Mouse (Mus musculus) limb, embryonic 15.5 days (tissue): ENCODE results near the gene Naa15. TPM values are rescaled to one million over a fixed set of nuclear protein-coding genes. Genes with fewer than 3 reads are reported as not detected.

Experiments used
- ATAC-seq: fragments of 200-750 bp; cut with Nextera tagmentation; 2 replicates; pipeline ENCODE4 v1.8.0; 2017; ENCODE audit warnings: low read depth, moderate TSS enrichment; ENCODE audit not compliant: insufficient number of reproducible peaks, low FRiP score, low TSS enrichment
- H3K27ac ChIP-seq: fragments of 300-500 bp; sonication (generic); 2 replicates; pipeline ENCODE4 v1.5.1; 2015; ENCODE audit warnings: moderate library complexity, mild to moderate bottlenecking, inconsistent platforms
- H3K27me3 ChIP-seq: fragments of 300-500 bp; sonication (generic); 2 replicates; pipeline ENCODE4 v1.6.1; 2015; ENCODE audit warnings: inconsistent platforms
- H3K36me3 ChIP-seq: fragments of 300-500 bp; sonication (generic); 2 replicates; pipeline ENCODE4 v1.6.1; 2015; ENCODE audit warnings: inconsistent platforms
- H3K4me1 ChIP-seq: fragments of 300-500 bp; sonication (generic); 2 replicates; pipeline ENCODE4 v1.6.1; 2015; ENCODE audit warnings: inconsistent platforms
- H3K4me2 ChIP-seq: fragments of 300-500 bp; sonication (generic); 2 replicates; pipeline ENCODE4 v1.6.1; 2015; ENCODE audit warnings: mild to moderate bottlenecking, inconsistent platforms
- H3K4me3 ChIP-seq: fragments of 300-500 bp; sonication (generic); 2 replicates; pipeline ENCODE4 v1.5.1; 2015; ENCODE audit warnings: mild to moderate bottlenecking, inconsistent platforms
- H3K9ac ChIP-seq: fragments of 300-500 bp; sonication (generic); 2 replicates; pipeline ENCODE4 v1.6.1; 2015; ENCODE audit warnings: inconsistent platforms
- H3K9me3 ChIP-seq: fragments of 300-500 bp; sonication (generic); 2 replicates; pipeline ENCODE4 v1.6.1; 2016; ENCODE audit warnings: inconsistent platforms
- WGBS: fragments of 180-500 bp; shearing (Covaris S2); methylation state at CpG from one replicate; pipeline ENCODE4 v1.1.7; 2015; 5-methylcytosine and 5-hydroxymethylcytosine counted together
- polyA plus RNA-seq: library from polyadenylated mRNA; unstranded; fragments of >200 nt; fragmentation: Nextera tagmentation; extraction: Ambion mirVana; gene quantifications from 2 replicates; pipeline ENCODE4 v1.2.1, GENCODE M21; 2015

Gene Naa15
- polyA plus RNA-seq, 1 experiment from 2014 or later = 46.5 TPM

DNA sequence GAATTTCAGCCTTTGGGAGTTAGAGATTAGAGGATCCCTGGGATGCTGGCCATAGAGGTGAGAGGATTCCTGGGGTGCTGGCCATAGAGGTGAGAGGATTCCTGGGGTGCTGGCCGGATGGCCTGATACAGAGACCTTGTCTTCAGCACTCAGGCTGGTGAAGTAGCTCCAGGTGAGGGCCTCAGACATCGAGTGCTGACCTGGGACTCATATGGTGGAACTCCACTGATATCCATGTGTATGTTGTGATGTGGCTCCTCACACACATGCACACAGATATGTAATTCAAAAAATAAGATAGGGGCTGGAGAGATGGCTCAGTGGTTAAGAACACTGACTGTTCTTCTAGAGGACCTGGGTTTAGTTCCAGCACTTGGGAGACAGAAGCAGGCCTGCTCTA is 64.9 kb downstream of the Naa15 start:
- peaks cover 11% of the 10 kb centered on the region; the same call in 1 of the 2 replicates for H3K4me1 ChIP-seq
- H3K4me3 ChIP-seq = no peak overlapping the region
- no peak overlapping the region for H3K9ac ChIP-seq
- no peak overlapping the region for H3K4me2 ChIP-seq
- H3K36me3 ChIP-seq = no peaks in the 10 kb centered on the region
- H3K27ac ChIP-seq = no peak overlapping the region
- 49% methylated on average over 2 of the region's 2 CpGs for WGBS
- no peaks in the 10 kb centered on the region for H3K27me3 ChIP-seq
- no peak for ATAC-seq
- H3K9me3 ChIP-seq = no peaks in the 10 kb centered on the region

DNA sequence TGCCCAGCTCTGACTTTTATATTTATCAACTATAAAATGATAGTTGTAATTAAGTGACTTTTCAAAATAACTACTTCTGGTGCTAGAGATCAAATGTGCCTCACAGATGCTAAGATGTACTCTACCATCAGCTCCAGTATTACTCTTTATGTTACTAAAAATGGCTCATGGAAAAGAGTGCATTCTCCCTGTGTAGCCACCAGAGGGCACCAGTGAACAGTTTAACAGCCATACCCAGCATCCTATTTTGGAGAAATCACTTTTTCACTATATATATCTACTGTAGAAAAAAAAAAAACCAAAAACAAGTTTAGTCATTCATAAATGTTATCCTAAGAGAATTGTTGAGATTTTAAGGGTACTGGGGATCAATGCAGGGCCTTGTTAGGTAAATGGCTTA is 66.1 kb downstream of the Naa15 start:
- H3K4me3 ChIP-seq = no peak overlapping the region
- H3K4me2 ChIP-seq = no peak overlapping the region
- H3K9me3 ChIP-seq = no peaks in the 10 kb centered on the region
- H3K27ac ChIP-seq = no peak overlapping the region
- peaks cover 22% of the 10 kb centered on the region; the same call in 1 of the 2 replicates for H3K4me1 ChIP-seq
- no peaks in the 10 kb centered on the region for H3K27me3 ChIP-seq
- H3K36me3 ChIP-seq = no peaks in the 10 kb centered on the region
- no peak overlapping the region for H3K9ac ChIP-seq
- no peak for ATAC-seq

DNA sequence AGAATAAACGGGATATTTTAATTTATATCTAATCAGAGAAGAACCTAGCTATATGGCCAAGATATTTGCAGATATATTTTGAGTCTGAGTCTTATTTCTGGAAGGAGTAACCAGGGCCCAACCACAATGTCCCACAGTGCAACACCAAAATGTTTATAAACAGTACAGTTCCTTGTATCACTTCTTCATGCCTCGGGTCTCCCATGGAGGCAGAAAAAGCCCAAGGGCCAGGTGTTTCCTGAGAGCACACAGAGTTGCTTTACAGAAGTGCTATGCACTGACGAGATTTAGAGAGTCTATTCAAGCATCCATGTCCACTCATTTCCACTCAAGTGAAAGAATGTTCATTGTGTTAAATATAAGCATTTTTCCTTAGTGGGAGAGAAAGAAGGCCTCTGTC is 66.9 kb downstream of the Naa15 start:
- no peak for ATAC-seq
- Histone ChIP-seq H3K9me3 (no peaks in the 10 kb centered on the region), H3K4me2 (no peak overlapping the region), H3K36me3 (no peaks in the 10 kb centered on the region), H3K4me1 (peaks cover 27% of the 10 kb centered on the region; the same call in 1 of the 2 replicates), H3K27me3 (no peaks in the 10 kb centered on the region), H3K4me3 (no peak overlapping the region), H3K9ac (no peak overlapping the region), H3K27ac (no peak overlapping the region)
- 53% methylated on average over 3 of the region's 3 CpGs for WGBS

DNA sequence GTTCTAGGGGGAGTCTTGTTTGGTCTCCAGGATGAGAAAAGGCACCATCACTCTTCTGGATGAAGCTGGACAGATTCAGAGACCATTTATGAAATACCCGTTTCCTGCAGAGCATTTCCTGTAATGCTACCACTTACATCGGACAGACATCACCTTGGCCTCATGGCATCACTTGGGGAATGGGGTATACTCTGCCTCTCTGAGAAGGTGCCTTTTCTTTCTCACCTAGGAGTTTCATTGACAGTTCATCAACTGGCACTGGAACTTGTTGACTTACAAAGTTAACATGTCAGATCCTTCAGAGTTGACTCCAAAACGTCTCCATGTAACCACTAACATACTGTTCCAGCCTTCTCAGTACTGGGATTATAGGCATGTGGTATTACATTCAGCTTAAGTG is 67.8 kb downstream of the Naa15 start:
- no peaks in the 10 kb centered on the region for H3K27me3 ChIP-seq
- peak overlapping the region; percentile 80; the same call in 1 of the 2 replicates for H3K9ac ChIP-seq
- no peaks in the 10 kb centered on the region for H3K36me3 ChIP-seq
- H3K4me3 ChIP-seq = peak overlapping the region; percentile 85; the same call in 1 of the 2 replicates
- 66% methylated on average over 3 of the region's 3 CpGs for WGBS
- no peak overlapping the region; the same call in 1 of the 2 replicates for H3K27ac ChIP-seq
- no peaks in the 10 kb centered on the region for H3K9me3 ChIP-seq
- H3K4me1 ChIP-seq = peaks cover 27% of the 10 kb centered on the region; the same call in 1 of the 2 replicates
- ATAC-seq = no peak
- H3K4me2 ChIP-seq = peak overlapping the region; percentile 58

DNA sequence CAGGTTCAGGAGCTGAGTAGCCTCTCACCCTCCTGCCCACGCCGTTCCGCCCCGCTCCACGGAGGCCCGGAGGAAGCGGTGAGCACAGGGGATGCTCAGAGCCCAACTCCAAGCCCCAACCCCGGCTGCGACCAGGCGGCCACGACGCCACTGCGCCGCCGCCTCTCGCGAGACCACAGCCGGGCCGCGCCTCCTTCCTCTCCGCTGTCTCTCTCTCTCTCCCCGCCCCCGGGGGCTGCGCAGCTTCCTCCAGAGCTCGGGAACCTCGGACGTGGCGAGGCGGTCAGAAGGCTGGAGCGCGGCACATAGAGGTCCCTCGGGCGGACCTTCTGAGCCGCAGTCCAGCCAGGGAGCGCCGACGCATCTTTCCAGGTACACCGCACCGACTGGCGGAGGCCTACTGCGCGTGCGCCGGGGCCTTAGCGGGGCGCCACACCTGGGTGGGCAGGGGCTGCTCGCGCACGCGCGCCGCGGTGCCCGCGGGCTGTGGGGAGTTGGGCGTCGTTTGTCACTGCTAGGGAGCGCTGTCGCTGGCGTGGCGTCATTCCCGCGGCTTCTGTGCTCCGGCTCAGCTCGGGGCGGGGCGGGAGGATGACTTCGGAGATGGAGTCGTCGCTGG is 68.9 kb downstream of the Naa15 start, which contains the start of gene Rab33b:
TSS of gene Rab33b (plus strand) at position 180 of the 619 bp plus-strand sequence.
- peak; percentile 96 for ATAC-seq
- H3K9ac ChIP-seq = peak within 1 kb of the TSS; percentile 80
- under 1% methylated on average over 64 of the region's 70 CpGs for WGBS
- H3K9me3 ChIP-seq = no peaks in the 10 kb centered on the region
- peak within 1 kb of the TSS; percentile 58 for H3K4me2 ChIP-seq
- no peaks in the 10 kb centered on the region for H3K36me3 ChIP-seq
- peak within 1 kb of the TSS; percentile 96 for H3K27ac ChIP-seq
- H3K4me3 ChIP-seq = peak within 1 kb of the TSS; percentile 85
- H3K4me1 ChIP-seq = peaks cover 27% of the 10 kb centered on the region; the same call in 1 of the 2 replicates
- H3K27me3 ChIP-seq = no peaks in the 10 kb centered on the region

DNA sequence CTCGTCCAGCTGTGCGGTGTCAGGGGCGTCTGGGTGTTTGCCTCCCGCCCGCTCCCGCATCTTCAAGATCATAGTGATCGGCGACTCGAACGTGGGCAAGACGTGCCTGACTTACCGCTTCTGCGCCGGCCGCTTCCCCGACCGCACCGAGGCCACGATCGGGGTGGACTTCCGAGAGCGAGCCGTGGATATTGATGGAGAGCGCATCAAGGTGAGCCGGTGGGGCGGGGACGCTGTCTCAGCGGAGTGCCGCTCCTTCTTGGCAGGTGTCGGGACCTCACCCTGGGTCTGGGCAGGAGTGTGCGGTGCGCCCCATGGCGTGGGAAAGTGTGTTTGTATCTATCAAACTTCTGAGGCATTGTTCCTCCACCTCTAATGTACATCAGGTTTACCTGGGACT is 69.4 kb downstream of the Naa15 start:
- no peaks in the 10 kb centered on the region for H3K36me3 ChIP-seq
- peak overlapping the region; percentile 96 for H3K27ac ChIP-seq
- WGBS = under 1% methylated on average over 33 of the region's 33 CpGs
- peaks cover 27% of the 10 kb centered on the region; the same call in 1 of the 2 replicates for H3K4me1 ChIP-seq
- peak overlapping the region; percentile 85 for H3K4me3 ChIP-seq
- no peaks in the 10 kb centered on the region for H3K9me3 ChIP-seq
- H3K9ac ChIP-seq = peak overlapping the region; percentile 80
- no peak for ATAC-seq
- no peaks in the 10 kb centered on the region for H3K27me3 ChIP-seq
- H3K4me2 ChIP-seq = peak overlapping the region; percentile 58

DNA sequence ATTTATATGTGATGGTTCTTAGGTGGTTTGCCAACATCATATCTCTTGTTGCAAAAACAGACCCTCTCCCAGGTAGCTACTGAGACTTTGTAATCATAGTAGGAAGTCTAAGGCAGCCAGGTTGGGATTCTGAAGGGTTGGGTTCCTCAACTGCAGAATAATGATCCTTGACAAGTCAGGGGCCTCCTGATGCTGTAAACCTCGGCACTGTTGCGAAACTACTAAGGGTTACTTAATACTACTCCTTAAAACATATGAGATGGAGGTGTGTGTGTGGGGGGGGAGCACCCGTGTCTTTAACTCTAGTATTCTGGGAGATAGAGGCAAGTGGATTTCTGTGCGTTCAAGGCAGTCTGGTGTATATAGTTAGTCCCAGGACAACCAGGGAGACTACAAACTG is 70.4 kb downstream of the Naa15 start:
- no peak for ATAC-seq
- H3K9me3 ChIP-seq = no peaks in the 10 kb centered on the region
- no peak overlapping the region for H3K27ac ChIP-seq
- no peaks in the 10 kb centered on the region for H3K27me3 ChIP-seq
- peaks cover 27% of the 10 kb centered on the region; the same call in 1 of the 2 replicates for H3K4me1 ChIP-seq
- no peak overlapping the region for H3K9ac ChIP-seq
- 37% methylated on average over 4 of the region's 4 CpGs for WGBS
- no peaks in the 10 kb centered on the region for H3K36me3 ChIP-seq
- peak overlapping the region; percentile 85 for H3K4me3 ChIP-seq
- H3K4me2 ChIP-seq = peak overlapping the region; percentile 58

DNA sequence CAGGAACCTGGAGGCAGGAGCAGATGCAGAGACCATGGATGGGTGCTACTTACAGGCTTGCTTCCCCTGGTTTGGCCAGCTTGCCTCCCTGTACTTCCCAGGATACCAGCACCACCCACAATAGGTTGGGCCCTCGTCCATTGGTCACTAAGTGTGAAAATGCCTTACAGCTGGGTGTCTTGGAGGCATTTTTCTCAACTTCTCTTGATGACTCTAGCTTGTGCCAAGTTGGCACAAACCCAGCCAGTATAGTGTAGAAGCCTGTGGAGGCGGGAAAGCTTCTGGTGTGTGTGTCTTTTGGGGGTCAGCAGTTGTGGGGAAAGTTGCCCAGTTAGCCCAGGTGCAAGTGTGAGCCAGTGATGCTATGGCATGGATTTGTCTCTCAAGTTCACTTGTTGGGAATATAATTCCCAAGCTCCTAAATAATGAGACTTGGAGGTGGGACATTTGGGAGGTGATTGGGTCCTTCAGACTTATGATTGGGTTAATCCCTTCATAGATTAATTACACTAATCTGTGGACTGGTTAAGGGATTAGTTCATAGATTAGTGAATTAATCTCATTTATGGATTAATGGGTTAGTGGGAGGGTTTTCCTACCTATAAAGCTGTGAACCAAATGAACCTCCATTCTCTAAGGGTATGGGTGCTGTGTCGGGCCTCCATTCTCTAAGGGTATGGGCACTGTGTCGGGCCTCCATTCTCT is 71.7 kb downstream of the Naa15 start:
- 81% methylated on average over 4 of the region's 4 CpGs for WGBS
- Histone ChIP-seq H3K27me3 (no peaks in the 10 kb centered on the region), H3K9ac (no peak overlapping the region), H3K4me3 (no peak overlapping the region), H3K36me3 (no peaks in the 10 kb centered on the region), H3K4me2 (no peak overlapping the region), H3K27ac (no peak overlapping the region), H3K4me1 (peaks cover 27% of the 10 kb centered on the region; the same call in 1 of the 2 replicates), H3K9me3 (no peaks in the 10 kb centered on the region)
- no peak for ATAC-seq

DNA sequence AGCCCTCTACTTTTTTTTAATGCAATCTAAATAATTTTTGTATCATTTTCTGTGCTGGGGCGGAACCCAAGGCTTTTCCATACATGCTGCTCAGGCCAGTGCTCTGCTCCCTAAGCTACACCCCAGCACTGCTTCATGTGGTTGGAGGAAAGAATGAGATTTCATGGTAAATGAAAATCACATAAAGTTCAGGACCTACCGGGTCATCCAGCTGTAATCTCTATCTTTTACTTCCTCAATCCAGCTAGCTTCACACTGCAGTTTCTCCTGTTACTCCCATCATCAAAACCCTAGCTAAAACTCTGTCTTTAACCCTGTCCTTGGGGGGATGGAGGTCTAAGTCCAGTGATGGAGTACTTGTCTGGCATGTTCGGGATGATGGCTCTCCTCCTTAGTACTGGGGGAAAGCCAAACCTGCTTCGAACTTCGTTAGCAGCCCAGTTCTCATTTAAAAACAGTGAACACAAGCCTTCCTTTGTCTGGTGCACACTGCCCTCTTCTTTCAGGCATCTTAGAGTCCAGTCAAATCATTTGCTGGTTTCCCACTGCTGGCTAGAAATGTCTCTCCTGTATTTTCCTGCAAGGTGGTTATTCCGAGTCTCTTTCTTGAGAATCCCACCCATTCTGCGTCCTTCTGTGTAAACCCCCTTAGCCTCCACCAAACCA is 75.3 kb downstream of the Naa15 start:
- Histone ChIP-seq H3K27ac (peak overlapping the region; percentile 54; the same call in 1 of the 2 replicates), H3K27me3 (no peaks in the 10 kb centered on the region), H3K9ac (no peak overlapping the region), H3K4me1 (peaks cover 14% of the 10 kb centered on the region; the same call in 1 of the 2 replicates), H3K9me3 (no peaks in the 10 kb centered on the region), H3K36me3 (peaks cover 15% of the 10 kb centered on the region), H3K4me2 (no peak overlapping the region), H3K4me3 (no peak overlapping the region)
- no peak for ATAC-seq
- 77% methylated on average over 7 of the region's 7 CpGs for WGBS

DNA sequence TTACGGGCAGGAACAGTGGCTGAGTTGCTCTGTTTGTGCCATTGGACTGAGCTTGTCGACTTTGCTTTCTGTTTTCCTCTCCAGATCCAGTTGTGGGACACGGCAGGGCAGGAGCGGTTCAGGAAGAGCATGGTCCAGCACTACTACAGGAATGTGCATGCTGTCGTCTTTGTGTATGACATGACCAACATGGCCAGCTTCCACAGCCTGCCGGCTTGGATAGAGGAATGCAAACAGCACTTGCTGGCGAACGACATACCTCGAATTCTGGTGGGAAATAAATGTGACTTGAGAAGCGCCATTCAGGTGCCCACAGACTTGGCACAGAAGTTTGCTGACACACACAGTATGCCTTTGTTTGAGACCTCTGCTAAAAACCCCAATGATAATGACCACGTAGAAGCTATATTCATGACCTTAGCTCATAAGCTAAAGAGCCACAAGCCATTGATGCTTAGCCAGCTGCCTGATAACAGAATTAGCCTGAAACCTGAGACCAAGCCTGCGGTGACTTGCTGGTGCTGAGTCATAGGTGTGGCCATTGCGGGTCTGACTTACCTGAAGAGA is 78.4 kb downstream of the Naa15 start:
- Histone ChIP-seq H3K9me3 (no peaks in the 10 kb centered on the region), H3K4me1 (no peaks in the 10 kb centered on the region), H3K4me2 (no peak overlapping the region), H3K27ac (no peak overlapping the region), H3K4me3 (no peak overlapping the region), H3K36me3 (peaks cover 22% of the 10 kb centered on the region), H3K27me3 (no peaks in the 10 kb centered on the region), H3K9ac (no peak overlapping the region)
- WGBS = 78% methylated on average over 13 of the region's 13 CpGs
- no peak for ATAC-seq

DNA sequence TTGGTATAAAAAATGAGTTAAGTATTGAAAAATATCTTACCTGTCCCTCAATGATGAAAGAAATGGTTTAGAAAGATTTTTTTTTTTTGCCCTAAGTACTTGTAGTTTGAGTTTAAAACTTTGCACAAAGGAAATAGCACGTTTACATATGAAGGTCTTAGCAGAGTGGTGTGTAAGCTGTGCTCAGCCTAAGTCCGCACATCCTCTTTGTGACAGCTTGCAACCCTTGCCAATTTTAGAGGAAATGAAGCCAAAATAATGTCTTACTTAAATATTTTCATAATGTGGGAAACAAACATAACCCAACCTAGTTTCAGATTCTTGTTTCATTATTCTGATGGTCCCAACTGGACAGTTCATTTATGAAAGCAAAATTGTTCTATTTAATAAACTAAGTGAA is 79.5 kb downstream of the Naa15 start:
- peaks cover 22% of the 10 kb centered on the region for H3K36me3 ChIP-seq
- no peak overlapping the region for H3K4me2 ChIP-seq
- H3K27ac ChIP-seq = no peak overlapping the region
- WGBS = 81% methylated on average over 2 of the region's 2 CpGs
- H3K9me3 ChIP-seq = no peaks in the 10 kb centered on the region
- H3K27me3 ChIP-seq = no peaks in the 10 kb centered on the region
- H3K4me3 ChIP-seq = no peak overlapping the region
- H3K9ac ChIP-seq = no peak overlapping the region
- H3K4me1 ChIP-seq = no peaks in the 10 kb centered on the region
- ATAC-seq = no peak
